Mouse (Mus musculus) embryo, embryonic 11 days (tissue): ENCODE results near the gene Olfr746.

Experiments
- DNase-seq: peaks from one replicate; pipeline ENCODE4 v3.0.0-alpha.2; 2015

Olfr746 gene

GRCm38 (mm10) chr14:50646783-50647182 is at the start of gene Olfr746:
Gene Olfr746 (plus strand): TSS chr14:50647083.
- DNase-seq = no peak

DNA sequence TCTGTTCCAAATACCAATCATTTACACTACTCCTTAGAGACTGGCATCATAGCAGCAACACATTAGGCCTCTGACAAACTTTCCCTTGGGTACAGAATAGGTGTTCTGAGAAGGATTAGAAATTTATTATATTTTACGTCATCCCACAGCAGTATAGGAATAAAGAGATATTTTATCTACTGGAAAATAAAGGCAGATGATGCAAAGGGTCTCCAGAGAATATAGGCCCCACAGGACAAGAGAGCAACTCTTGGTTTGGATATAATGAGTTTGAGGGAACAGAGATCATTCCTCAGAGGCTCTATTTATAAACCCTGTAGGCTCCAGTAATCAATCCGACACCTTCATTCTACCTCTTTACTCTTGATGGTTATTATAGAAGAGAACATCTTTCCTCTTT is 32.3 kb upstream of the Olfr746 start, which contains the start of gene Olfr744:
Olfr744 (plus strand) TSS at position 301 of the 400 bp plus-strand sequence.
- DNase-seq = no peak

DNA sequence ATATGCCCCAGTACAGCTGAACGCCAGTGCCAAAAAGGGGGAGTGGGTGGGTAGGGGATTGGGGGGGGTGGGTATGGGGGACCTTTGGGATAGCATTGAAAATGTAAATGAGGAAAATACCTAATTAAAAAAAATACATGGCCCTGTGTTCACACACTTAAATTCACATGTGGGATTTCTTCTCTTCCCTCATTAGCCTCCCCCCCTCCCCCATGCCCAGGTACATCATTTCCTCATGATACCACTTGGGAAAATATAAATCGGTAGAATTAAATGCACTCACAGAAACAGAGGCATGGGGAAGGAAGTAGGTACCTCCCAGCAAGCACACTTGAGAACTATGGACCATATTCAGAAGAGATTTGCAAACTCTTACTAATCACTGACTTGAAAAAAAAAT is 7.8 kb upstream of the Olfr746 start, which contains the start of gene Olfr745:
Olfr745 (plus strand) TSS at position 301 of the 400 bp plus-strand sequence.
- DNase-seq = no peak

DNA sequence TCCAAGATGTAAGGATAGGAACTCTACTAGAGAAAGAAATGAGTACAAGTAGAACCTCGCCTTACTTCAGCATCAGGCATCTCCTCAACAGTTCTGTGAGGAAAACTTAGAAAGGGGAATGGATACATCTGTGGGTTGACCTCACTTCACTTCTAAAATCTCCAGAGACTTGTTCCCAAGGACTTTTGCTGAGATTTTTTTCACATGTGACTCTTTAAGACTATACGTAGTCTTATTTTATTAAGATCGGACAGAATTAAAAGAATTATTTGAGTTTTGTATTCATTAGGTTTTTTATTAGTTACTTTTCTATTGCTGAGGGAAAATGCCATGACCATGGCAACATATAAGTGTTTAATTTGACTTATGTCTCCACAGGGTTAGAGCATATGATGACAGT is 46.2 kb downstream of the Olfr746 start, which contains the start of gene Olfr747:
Olfr747 (minus strand) TSS at position 101 of the 400 bp plus-strand sequence.
- DNase-seq = no peak
